Mouse (Mus musculus): ENCODE results near the gene Leng1.

DNA sequence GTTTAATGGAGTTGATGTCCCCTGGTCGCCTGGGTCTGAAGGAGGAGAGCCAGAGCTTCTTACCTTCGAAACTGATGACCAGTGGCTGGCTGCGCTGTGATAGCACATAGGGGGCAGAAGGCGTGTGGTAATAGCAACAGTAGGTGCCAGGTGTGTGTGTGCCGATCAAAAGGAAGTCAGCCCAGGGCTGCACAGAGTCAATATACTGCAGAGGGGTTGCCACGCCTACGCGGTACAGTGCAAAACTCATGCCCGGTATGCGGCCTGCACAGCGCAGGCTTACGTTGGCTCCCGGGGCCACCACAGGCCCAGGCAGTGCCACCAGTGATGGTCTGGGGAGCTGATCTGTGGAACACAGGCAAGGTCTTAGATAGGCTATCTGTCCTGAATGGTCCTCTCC lies 54.6 kb downstream of the Leng1 start:
- no peak for TF ChIP-seq CTCF (conservative IDR thresholded peaks at IDR 0.05; ENCODE audit: low read length)
- no peak for TF ChIP-seq NANOG (IDR thresholded peaks at IDR 0.05; ENCODE audit: borderline replicate concordance, low read length)

Data from E14TG2a.4 (cell line).